In the genomic region with DNA sequence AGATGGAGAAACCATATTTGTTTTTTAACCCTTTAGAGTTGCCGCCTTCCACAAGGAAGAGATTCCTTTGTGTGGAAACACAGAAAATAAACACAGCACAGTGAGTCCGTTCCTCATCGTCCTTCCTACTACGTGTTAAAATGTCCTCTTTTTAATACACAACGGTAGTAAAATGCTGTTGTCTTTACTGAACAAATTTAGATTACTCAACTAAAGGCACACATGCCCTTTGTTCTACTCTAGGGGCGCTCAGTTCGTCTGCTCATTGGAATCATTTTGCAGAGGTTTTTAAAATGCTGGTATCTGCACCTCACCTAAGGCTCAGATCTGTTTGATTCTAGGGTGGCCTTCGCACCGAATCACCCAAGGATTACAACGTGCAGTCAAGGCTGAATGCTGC, we compare ENCODE assay signal across 30 mouse cellular contexts. TPM values are rescaled to one million over a fixed set of nuclear protein-coding genes. Genes with fewer than 3 reads are reported as not detected.
A peak's percentile ranks its signal among the peaks of the same experiment; 100 is the strongest.
DNase-seq lines count a peak whose midpoint lies in the region; ATAC-seq and TF ChIP-seq lines count a peak whose summit lies in the region.
"Had no signal": no experiment of that assay in that cellular context is flagged by ENCODE, and none has a peak within 500 bp of the region (broad histone marks: within the 10 kb centered on the region; RNA-seq: fewer than 3 reads in every experiment).

No protein-coding gene starts in this region.

- H3K9ac ChIP-seq in forebrain, embryonic 14.5 days (ENCODE audit: low read length): no peak overlapping the region
- H3K9ac ChIP-seq in forebrain, embryonic 16.5 days (replicated peaks; ENCODE audit: low read depth, low read length): no peak overlapping the region
- H3K9ac ChIP-seq in liver, postnatal 0 days (replicated peaks): no peak overlapping the region
- H3K9ac ChIP-seq in liver, embryonic 11.5 days (ENCODE audit: low read depth, low read length): no peak overlapping the region
- no peak overlapping the region for H3K9ac ChIP-seq in forebrain, postnatal 0 days
- H3K9ac ChIP-seq: embryonic facial prominence, embryonic 12.5 days; embryonic facial prominence, embryonic 15.5 days; heart, embryonic 13.5 days; hindbrain, embryonic 14.5 days had no signal

- H3K27ac ChIP-seq in forebrain, embryonic 14.5 days (ENCODE audit: low read depth, low read length): peak overlapping the region; percentile 21; the same call in 1 of the 2 replicates
- no peak overlapping the region for H3K27ac ChIP-seq in forebrain, embryonic 16.5 days (ENCODE audit: low read length)
- H3K27ac ChIP-seq in liver, postnatal 0 days (ENCODE audit: low read depth): no peak overlapping the region
- no peak overlapping the region for H3K27ac ChIP-seq in liver, embryonic 11.5 days (ENCODE audit: low read depth, low read length)
- peak overlapping the region; percentile 22; the same call in 1 of the 2 replicates for H3K27ac ChIP-seq in forebrain, postnatal 0 days (ENCODE audit: low read depth, low read length)
- H3K27ac ChIP-seq: embryonic facial prominence, embryonic 12.5 days; embryonic facial prominence, embryonic 15.5 days; heart, adult 2 months; heart, embryonic 10.5 days; heart, embryonic 13.5 days; hindbrain, embryonic 14.5 days; hindbrain, postnatal 0 days had no signal

- no peak for TF ChIP-seq EP300 in liver, postnatal 0 days (IDR thresholded peaks at IDR 0.05; ENCODE audit: low read depth)

- H3K36me3 ChIP-seq in forebrain, embryonic 14.5 days (ENCODE audit: control insufficient read depth, insufficient read depth, low read length): no peaks in the 10 kb centered on the region
- no peaks in the 10 kb centered on the region for H3K36me3 ChIP-seq in forebrain, embryonic 16.5 days (ENCODE audit: control insufficient read depth, insufficient read depth)
- H3K36me3 ChIP-seq in liver, postnatal 0 days (replicated peaks; ENCODE audit: insufficient read depth, low read length): no peaks in the 10 kb centered on the region
- no peaks in the 10 kb centered on the region for H3K36me3 ChIP-seq in liver, embryonic 11.5 days (ENCODE audit: control insufficient read depth, insufficient read depth, low read length)
- H3K36me3 ChIP-seq in forebrain, postnatal 0 days (ENCODE audit: insufficient read depth): no peaks in the 10 kb centered on the region
- H3K36me3 ChIP-seq: embryonic facial prominence, embryonic 12.5 days; embryonic facial prominence, embryonic 15.5 days; heart, embryonic 10.5 days; heart, embryonic 13.5 days had no signal

- no peaks in the 10 kb centered on the region for H3K9me3 ChIP-seq in forebrain, embryonic 14.5 days (replicated peaks; ENCODE audit: control insufficient read depth, low read length)
- H3K9me3 ChIP-seq in forebrain, embryonic 16.5 days (ENCODE audit: control insufficient read depth, low read length): no peaks in the 10 kb centered on the region
- H3K9me3 ChIP-seq in liver, postnatal 0 days (ENCODE audit: low read length): no peaks in the 10 kb centered on the region
- no peaks in the 10 kb centered on the region for H3K9me3 ChIP-seq in liver, embryonic 11.5 days (ENCODE audit: control insufficient read depth, low read length)
- no peaks in the 10 kb centered on the region for H3K9me3 ChIP-seq in forebrain, postnatal 0 days (ENCODE audit: low read length)
- H3K9me3 ChIP-seq: embryonic facial prominence, embryonic 12.5 days; embryonic facial prominence, embryonic 15.5 days; heart, embryonic 10.5 days; heart, embryonic 13.5 days had no signal

- peaks cover 6% of the 10 kb centered on the region; the same call in 1 of the 2 replicates for H3K4me1 ChIP-seq in forebrain, embryonic 14.5 days (ENCODE audit: control insufficient read depth, insufficient read depth, low read length)
- H3K4me1 ChIP-seq in forebrain, embryonic 16.5 days (replicated peaks; ENCODE audit: control insufficient read depth, insufficient read depth, low read length): peaks cover 8% of the 10 kb centered on the region; the same call in 1 of the 2 replicates
- H3K4me1 ChIP-seq in liver, postnatal 0 days (ENCODE audit: insufficient read depth): no peaks in the 10 kb centered on the region
- H3K4me1 ChIP-seq in liver, embryonic 11.5 days (replicated peaks; ENCODE audit: control insufficient read depth, insufficient read depth, low read length): no peaks in the 10 kb centered on the region
- H3K4me1 ChIP-seq in forebrain, postnatal 0 days (ENCODE audit: insufficient read depth): no peaks in the 10 kb centered on the region; the same call in 1 of the 2 replicates
- H3K4me1 ChIP-seq: embryonic facial prominence, embryonic 15.5 days had no signal

- 91% methylated on average over 10 of the region's 10 CpGs for WGBS in forebrain, embryonic 14.5 days
- 86% methylated on average over 10 of the region's 10 CpGs for WGBS in forebrain, embryonic 16.5 days
- 61% methylated on average over 10 of the region's 10 CpGs for WGBS in liver, postnatal 0 days (ENCODE audit: insufficient replicate concordance)
- 83% methylated on average over 10 of the region's 10 CpGs for WGBS in liver, embryonic 11.5 days
- 86% methylated on average over 10 of the region's 10 CpGs for WGBS in forebrain, postnatal 0 days

- H3K4me2 ChIP-seq in forebrain, embryonic 14.5 days (ENCODE audit: low read length): no peak overlapping the region
- H3K4me2 ChIP-seq in forebrain, embryonic 16.5 days (ENCODE audit: low read length): no peak overlapping the region
- H3K4me2 ChIP-seq in liver, postnatal 0 days (ENCODE audit: low read depth, low read length): no peak overlapping the region
- H3K4me2 ChIP-seq in liver, embryonic 11.5 days: no peak overlapping the region
- no peak overlapping the region for H3K4me2 ChIP-seq in forebrain, postnatal 0 days (ENCODE audit: low read depth)
- H3K4me2 ChIP-seq: embryonic facial prominence, embryonic 12.5 days; embryonic facial prominence, embryonic 15.5 days; heart, embryonic 13.5 days; hindbrain, embryonic 14.5 days had no signal

- TF ChIP-seq CTCF in liver, postnatal 0 days (IDR thresholded peaks at IDR 0.05; ENCODE audit: low read depth): no peak
- TF ChIP-seq CTCF in forebrain, postnatal 0 days (IDR thresholded peaks at IDR 0.05; ENCODE audit: low read depth): no peak

- DNase-seq in forebrain, embryonic 14.5 days (ENCODE audit: low spot score): no peak
- DNase-seq in liver, postnatal 0 days: no peak
- DNase-seq in liver, embryonic 11.5 days (ENCODE audit: low spot score): no peak
- no peak for DNase-seq in forebrain, postnatal 0 days
- no peak for DNase-seq in right cerebral cortex, adult 2 months (ENCODE audit: low spot score in 2 of 2)
- DNase-seq: adrenal gland, adult 2 months; adrenal gland, postnatal 14 days; cerebellum, adult 11 months; cerebellum, adult 2 months; cerebellum, adult 9-11 months; cerebellum, postnatal 25 days; gastrocnemius, postnatal 10 days; gastrocnemius, postnatal 36 days; heart, adult 2 months; heart, postnatal 14 days; heart, postnatal 4 days had no signal

- H3K27me3 ChIP-seq in forebrain, embryonic 14.5 days (replicated peaks; ENCODE audit: control insufficient read depth, insufficient read depth, low read length): no peaks in the 10 kb centered on the region
- H3K27me3 ChIP-seq in forebrain, embryonic 16.5 days (replicated peaks; ENCODE audit: control insufficient read depth, insufficient read depth, low read length): no peaks in the 10 kb centered on the region
- no peaks in the 10 kb centered on the region for H3K27me3 ChIP-seq in liver, postnatal 0 days (ENCODE audit: insufficient read depth, low read length)
- H3K27me3 ChIP-seq in liver, embryonic 11.5 days (replicated peaks; ENCODE audit: control insufficient read depth, insufficient read depth, low read length): no peaks in the 10 kb centered on the region
- H3K27me3 ChIP-seq in forebrain, postnatal 0 days (ENCODE audit: insufficient read depth, low read length): no peaks in the 10 kb centered on the region
- H3K27me3 ChIP-seq: embryonic facial prominence, embryonic 12.5 days; embryonic facial prominence, embryonic 15.5 days; heart, embryonic 13.5 days had no signal

- no peak for ATAC-seq in forebrain, embryonic 14.5 days
- no peak; the same call in 1 of the 2 replicates for ATAC-seq in forebrain, embryonic 16.5 days
- peak; percentile 67; the same call in 1 of the 2 replicates for ATAC-seq in liver, postnatal 0 days
- no peak for ATAC-seq in liver, embryonic 11.5 days (replicated peaks; ENCODE audit: low FRiP score)
- ATAC-seq in forebrain, postnatal 0 days: no peak
- ATAC-seq: CD4-positive, CD25-positive, alpha-beta regulatory T cell, adult 4 months; inflammation-experienced regulatory T-cells, adult 6 months had no signal

- no peak overlapping the region for H3K4me3 ChIP-seq in forebrain, embryonic 14.5 days (ENCODE audit: low read depth, low read length)
- H3K4me3 ChIP-seq in forebrain, embryonic 16.5 days (replicated peaks; ENCODE audit: low read length): no peak overlapping the region
- H3K4me3 ChIP-seq in liver, postnatal 0 days (ENCODE audit: low read depth, low read length): no peak overlapping the region
- H3K4me3 ChIP-seq in liver, embryonic 11.5 days (ENCODE audit: low read depth, low read length): no peak overlapping the region
- no peak overlapping the region for H3K4me3 ChIP-seq in forebrain, postnatal 0 days (ENCODE audit: low read depth, low read length)
- H3K4me3 ChIP-seq: embryonic facial prominence, embryonic 12.5 days; embryonic facial prominence, embryonic 15.5 days; heart, adult 2 months; heart, embryonic 10.5 days; heart, embryonic 13.5 days had no signal

RNA-seq across cellular contexts. Expression of a gene that starts 2.6 kb away (rescaled TPM):
- 0.51 and 0.93 TPM in 2 replicates for polyA plus RNA-seq in forebrain, embryonic 14.5 days (2014; fragmentation: Nextera tagmentation; extraction: Ambion mirVana)
- polyA plus RNA-seq in forebrain, embryonic 16.5 days (2015; fragmentation: Nextera tagmentation; extraction: Ambion mirVana): 0.94 and 2.0 TPM in 2 replicates
- polyA plus RNA-seq in liver, postnatal 0 days (2015; fragmentation: Nextera tagmentation; extraction: Ambion mirVana): not detected in 2 replicates
- 0.21 and 0.27 TPM in 2 replicates for polyA plus RNA-seq in liver, embryonic 11.5 days (2014; fragmentation: Nextera tagmentation; extraction: Ambion mirVana)
- total RNA-seq in forebrain, postnatal 0 days (2014; rRNA removed): 2.0 and 2.3 TPM in 2 replicates
- polyA plus RNA-seq in forebrain, postnatal 0 days (2015; fragmentation: Nextera tagmentation; extraction: Ambion mirVana): 0.97 and 2.6 TPM in 2 replicates
- total RNA-seq: adrenal gland, adult 2 months; adrenal gland, postnatal 14 days; adrenal gland, postnatal 4 days; common myeloid progenitor, adult 5-6 weeks; gastrocnemius, adult 18-20 months; gastrocnemius, postnatal 10 days; gastrocnemius, postnatal 36 days; granulocyte monocyte progenitor cell, adult 5-6 weeks; heart, adult 2 months; heart, postnatal 14 days; heart, postnatal 4 days; MEL had no signal
- polyA plus RNA-seq: adrenal gland, adult 2 months; CD4-positive, CD25-positive, alpha-beta regulatory T cell, adult 4 months; heart, adult 2 months; inflammation-experienced regulatory T-cells, adult 6 months had no signal

Comparison
In these comparisons a context has a peak if more than half of its experiments do, and no peak if none do; other contexts are left out.
1. H3K27ac ChIP-seq: peak in forebrain, embryonic 14.5 days (single experiment) and forebrain, postnatal 0 days (single experiment); none in forebrain, embryonic 16.5 days (single experiment), liver, postnatal 0 days (single experiment) and liver, embryonic 11.5 days (single experiment).